Mouse (Mus musculus) embryonic facial prominence, embryonic 10.5 days (tissue): ENCODE results near the gene Ppfibp2. TPM values are rescaled to one million over a fixed set of nuclear protein-coding genes. Genes with fewer than 3 reads are reported as not detected.

Experiments used
- DNase-seq: peaks from one replicate; pipeline ENCODE4 v3.0.0-alpha.2; 2017; ENCODE audit warnings: low spot score
- H3K27ac ChIP-seq: fragments of 300-500 bp; sonication (generic); replicated peaks from 2 replicates; pipeline ENCODE4 v1.5.1; 2016; ENCODE audit warnings: mild to moderate bottlenecking
- H3K27me3 ChIP-seq: fragments of 300-500 bp; sonication (generic); replicated peaks from 2 replicates; pipeline ENCODE4 v1.6.1; 2016; ENCODE audit warnings: low read depth, mild to moderate bottlenecking; ENCODE audit not compliant: poor library complexity, severe bottlenecking
- H3K36me3 ChIP-seq: fragments of 300-500 bp; sonication (generic); replicated peaks from 2 replicates; pipeline ENCODE4 v1.6.1; 2016; ENCODE audit warnings: mild to moderate bottlenecking, moderate library complexity
- H3K4me1 ChIP-seq: fragments of 300-500 bp; sonication (generic); 2 replicates; pipeline ENCODE4 v1.6.1; 2016
- H3K4me3 ChIP-seq: fragments of 300-500 bp; sonication (generic); 2 replicates; pipeline ENCODE4 v1.5.1; 2016; ENCODE audit warnings: mild to moderate bottlenecking, moderate library complexity
- H3K9me3 ChIP-seq: fragments of 300-500 bp; sonication (generic); 2 replicates; pipeline ENCODE4 v1.6.1; 2016; ENCODE audit warnings: mild to moderate bottlenecking
- WGBS: fragments of 180-500 bp; shearing (Covaris S2); methylation state at CpG from one replicate; pipeline ENCODE4 v1.1.7; 2016; 5-methylcytosine and 5-hydroxymethylcytosine counted together
- polyA plus RNA-seq: library from polyadenylated mRNA; unstranded; fragments of >200 nt; fragmentation: Nextera tagmentation; extraction: Ambion mirVana; gene quantifications from 2 replicates; pipeline ENCODE4 v1.2.1, GENCODE M21; 2016

The Ppfibp2 gene
- polyA plus RNA-seq, 1 experiment from 2014 or later: 24.0 TPM

DNA sequence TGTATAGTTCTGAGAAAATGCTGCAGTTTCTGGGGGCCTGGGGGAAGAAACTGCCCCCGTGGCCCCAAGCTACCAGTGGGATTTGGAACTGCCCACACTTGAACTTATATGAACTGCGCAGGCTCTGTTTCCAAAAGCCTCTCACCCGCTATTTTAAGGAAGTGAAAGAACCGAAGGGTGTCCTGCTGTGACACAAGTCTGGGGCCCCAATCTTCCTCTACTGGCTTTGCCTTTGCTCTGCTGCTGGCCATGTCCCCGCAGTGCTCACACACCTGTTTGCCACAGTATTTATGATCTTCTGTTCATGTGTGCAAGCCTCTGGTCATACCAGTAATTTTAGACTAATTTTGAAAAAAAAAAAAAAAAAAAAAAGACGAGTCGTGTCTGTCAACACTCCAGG lies 1.1 kb upstream of the Ppfibp2 start:
- no peak for DNase-seq
- Histone ChIP-seq H3K4me3 (peak overlapping the region; percentile 63), H3K4me1 (peaks cover 29% of the 10 kb centered on the region), H3K27me3 (peaks cover 8% of the 10 kb centered on the region; the same call in 1 of the 2 replicates), H3K27ac (no peak overlapping the region), H3K36me3 (peaks cover 12% of the 10 kb centered on the region), H3K9me3 (no peaks in the 10 kb centered on the region)
- 34% methylated on average over 7 of the region's 7 CpGs for WGBS

- peak; percentile 72 for DNase-seq
- 2% methylated on average over 16 of the region's 16 CpGs for WGBS
- H3K4me3 ChIP-seq: peak overlapping the region; percentile 63
These were observed 616 bp upstream of the Ppfibp2 start for GRCm38 (mm10) chr7:107594325-107594856.

DNA sequence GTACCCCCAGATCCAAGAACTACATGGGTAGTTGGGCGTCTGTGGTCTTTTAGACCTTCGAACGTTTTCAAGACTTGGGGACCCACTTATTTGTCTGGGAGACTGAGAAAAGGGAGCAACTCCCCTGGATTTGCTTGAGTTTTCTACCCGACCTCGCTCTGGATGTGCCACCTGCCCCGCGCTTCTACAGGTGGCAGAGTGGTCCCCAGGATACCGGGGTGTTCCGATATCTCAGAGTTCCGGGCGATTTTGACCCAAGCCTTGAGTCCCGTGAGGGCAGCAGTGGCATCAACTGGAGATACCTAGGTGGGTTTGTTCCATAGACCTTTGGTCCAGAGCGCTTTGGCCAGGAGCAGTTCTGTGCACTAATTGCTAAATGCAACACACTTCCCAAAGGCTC lies 419 bp downstream of the Ppfibp2 start:
- Histone ChIP-seq H3K4me1 (peaks cover 29% of the 10 kb centered on the region), H3K27me3 (peaks cover 8% of the 10 kb centered on the region; the same call in 1 of the 2 replicates), H3K4me3 (peak overlapping the region; percentile 63), H3K27ac (peak overlapping the region; percentile 73; the same call in 1 of the 2 replicates), H3K36me3 (peaks cover 7% of the 10 kb centered on the region), H3K9me3 (no peaks in the 10 kb centered on the region)
- DNase-seq: no peak
- 14% methylated on average over 13 of the region's 13 CpGs for WGBS

More at GRCm38 (mm10) chr7:107594325-107594856, 616 bp upstream of the Ppfibp2 start:
- Histone ChIP-seq H3K4me1 (peaks cover 29% of the 10 kb centered on the region), H3K36me3 (peaks cover 12% of the 10 kb centered on the region), H3K9me3 (no peaks in the 10 kb centered on the region), H3K27ac (peak overlapping the region; percentile 73), H3K27me3 (peaks cover 8% of the 10 kb centered on the region; the same call in 1 of the 2 replicates)

DNA sequence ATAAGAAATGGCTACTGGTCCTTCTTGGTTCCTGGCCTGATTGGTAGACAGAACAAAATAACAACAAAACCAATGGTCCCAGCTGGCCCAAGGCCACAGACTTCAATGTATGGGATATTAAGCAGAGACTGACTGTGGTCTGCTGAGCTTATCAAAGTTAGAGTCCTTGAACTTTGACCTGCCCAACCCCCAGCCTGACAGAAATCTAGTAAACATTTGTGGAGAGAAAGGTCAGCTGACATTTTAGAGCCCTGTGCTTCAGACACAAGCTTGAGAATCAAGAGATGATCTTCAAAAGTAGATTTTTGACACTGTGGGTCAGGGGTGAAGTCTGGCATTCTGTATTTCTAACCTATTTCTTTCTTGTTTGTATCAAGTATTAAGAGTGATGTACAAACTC lies 1.7 kb downstream of the Ppfibp2 start:
- no peaks in the 10 kb centered on the region for H3K36me3 ChIP-seq
- peaks cover 8% of the 10 kb centered on the region; the same call in 1 of the 2 replicates for H3K27me3 ChIP-seq
- H3K4me1 ChIP-seq: peaks cover 29% of the 10 kb centered on the region
- no peaks in the 10 kb centered on the region for H3K9me3 ChIP-seq
- H3K4me3 ChIP-seq: no peak overlapping the region
- DNase-seq: no peak
- no peak overlapping the region for H3K27ac ChIP-seq

- WGBS: 89% methylated on average over 3 of the region's 3 CpGs
- DNase-seq: no peak
- peaks cover 8% of the 10 kb centered on the region; the same call in 1 of the 2 replicates for H3K27me3 ChIP-seq
These were observed 2.9 kb downstream of the Ppfibp2 start for GRCm38 (mm10) chr7:107597956-107598355.

GRCm38 (mm10) chr7:107600651-107601050 lies 5.6 kb downstream of the Ppfibp2 start:
- H3K4me3 ChIP-seq: no peak overlapping the region
- no peak for DNase-seq
- H3K27me3 ChIP-seq: peaks cover under 1% of the 10 kb centered on the region; the same call in 1 of the 2 replicates
- 82% methylated on average over 5 of the region's 5 CpGs for WGBS
- peaks cover 16% of the 10 kb centered on the region for H3K4me1 ChIP-seq
- no peak overlapping the region for H3K27ac ChIP-seq
- H3K9me3 ChIP-seq: no peaks in the 10 kb centered on the region
- H3K36me3 ChIP-seq: no peaks in the 10 kb centered on the region

More at GRCm38 (mm10) chr7:107597956-107598355, 2.9 kb downstream of the Ppfibp2 start:
- Histone ChIP-seq H3K36me3 (no peaks in the 10 kb centered on the region), H3K4me1 (peaks cover 34% of the 10 kb centered on the region), H3K27ac (no peak overlapping the region), H3K4me3 (no peak overlapping the region), H3K9me3 (no peaks in the 10 kb centered on the region)

DNA sequence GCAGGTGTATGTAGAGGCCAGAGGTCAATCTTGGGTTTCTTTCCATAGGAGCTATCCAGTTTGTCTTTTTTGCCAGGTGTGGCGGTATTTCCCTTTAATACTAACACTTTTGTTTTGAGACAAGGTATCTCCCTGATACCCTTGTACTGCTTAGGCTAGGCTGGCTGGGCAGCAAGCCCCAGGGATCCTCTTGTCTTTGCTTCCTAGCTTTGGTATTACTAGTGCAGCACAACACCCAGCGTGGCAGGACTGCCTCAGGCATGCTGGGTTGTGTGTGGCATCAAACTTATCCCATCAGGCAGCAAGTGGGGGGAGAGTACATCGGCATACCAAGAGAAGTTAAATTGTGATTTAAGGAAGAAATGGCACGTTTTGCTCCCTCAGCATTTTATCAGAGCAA lies 7.5 kb downstream of the Ppfibp2 start:
- no peaks in the 10 kb centered on the region for H3K27me3 ChIP-seq
- DNase-seq: no peak
- no peaks in the 10 kb centered on the region for H3K9me3 ChIP-seq
- no peak overlapping the region for H3K27ac ChIP-seq
- H3K4me1 ChIP-seq: peaks cover 7% of the 10 kb centered on the region
- 82% methylated on average over 4 of the region's 4 CpGs for WGBS
- no peaks in the 10 kb centered on the region for H3K36me3 ChIP-seq
- no peak overlapping the region for H3K4me3 ChIP-seq

GRCm38 (mm10) chr7:107602913-107603312 lies 7.9 kb downstream of the Ppfibp2 start:
- Histone ChIP-seq H3K4me1 (peaks cover 7% of the 10 kb centered on the region), H3K27me3 (no peaks in the 10 kb centered on the region), H3K9me3 (no peaks in the 10 kb centered on the region), H3K4me3 (no peak overlapping the region), H3K27ac (no peak overlapping the region), H3K36me3 (no peaks in the 10 kb centered on the region)
- 69% methylated on average over 6 of the region's 6 CpGs for WGBS
- peak; percentile 22 for DNase-seq

DNA sequence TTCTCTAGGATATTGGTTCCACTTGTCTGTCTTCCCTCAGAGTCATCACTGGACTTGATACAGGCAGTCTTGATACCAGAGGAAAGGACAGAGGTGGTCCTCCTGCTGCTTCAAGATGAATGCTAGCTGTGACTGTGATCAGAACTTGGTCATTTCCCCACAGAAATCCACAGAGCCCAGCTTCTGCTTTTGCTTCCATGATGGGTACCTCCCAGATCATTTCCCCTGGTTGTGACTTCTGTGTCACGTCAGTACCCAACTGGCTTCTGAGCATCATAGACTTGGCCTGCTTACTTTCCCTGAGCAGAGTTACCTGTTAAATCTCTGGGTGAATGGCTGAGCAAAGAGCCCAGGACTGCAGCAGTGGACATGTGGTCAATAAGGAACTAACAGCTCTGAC lies 12.8 kb downstream of the Ppfibp2 start:
- Histone ChIP-seq H3K4me1 (peaks cover 4% of the 10 kb centered on the region), H3K27ac (no peak overlapping the region), H3K9me3 (no peaks in the 10 kb centered on the region), H3K36me3 (no peaks in the 10 kb centered on the region), H3K4me3 (no peak overlapping the region), H3K27me3 (no peaks in the 10 kb centered on the region)
- no peak for DNase-seq
- 98% methylated on average over 1 of the region's 1 CpGs for whole genome bisulfite sequencing

- no peaks in the 10 kb centered on the region for H3K36me3 ChIP-seq
- H3K27me3 ChIP-seq: no peaks in the 10 kb centered on the region
- DNase-seq: no peak
- no peak overlapping the region for H3K27ac ChIP-seq
- WGBS: 92% methylated on average over 2 of the region's 2 CpGs
- H3K4me1 ChIP-seq: no peaks in the 10 kb centered on the region
- no peaks in the 10 kb centered on the region for H3K9me3 ChIP-seq
- no peak overlapping the region for H3K4me3 ChIP-seq
These were observed 14.7 kb downstream of the Ppfibp2 start for GRCm38 (mm10) chr7:107609622-107610255.

GRCm38 (mm10) chr7:107610880-107611279 lies 15.9 kb downstream of the Ppfibp2 start:
- Histone ChIP-seq H3K36me3 (no peaks in the 10 kb centered on the region), H3K27me3 (no peaks in the 10 kb centered on the region), H3K9me3 (no peaks in the 10 kb centered on the region), H3K4me1 (no peaks in the 10 kb centered on the region), H3K27ac (no peak overlapping the region), H3K4me3 (no peak overlapping the region)
- 89% methylated on average over 5 of the region's 5 CpGs for WGBS
- no peak for DNase-seq

- H3K36me3 ChIP-seq: no peaks in the 10 kb centered on the region
- H3K4me1 ChIP-seq: peaks cover 31% of the 10 kb centered on the region
- no peaks in the 10 kb centered on the region for H3K27me3 ChIP-seq
- WGBS: 35% methylated on average over 11 of the region's 11 CpGs
- 0 out of 2 replicates have a peak overlapping the region, but pooled peaks have one; percentile 5 for H3K27ac ChIP-seq
- H3K9me3 ChIP-seq: no peaks in the 10 kb centered on the region
- no peak overlapping the region for H3K4me3 ChIP-seq
- DNase-seq: no peak
These were observed 23.3 kb downstream of the Ppfibp2 start for GRCm38 (mm10) chr7:107618028-107618992.
